Mouse (Mus musculus): ENCODE data around the gene Tet1. TPM values are rescaled to one million over a fixed set of nuclear protein-coding genes. Genes with fewer than 3 reads are reported as not detected.

Gene Tet1
- polyA plus RNA-seq, 1 experiment from 2014 or later = 28.7 TPM

DNA sequence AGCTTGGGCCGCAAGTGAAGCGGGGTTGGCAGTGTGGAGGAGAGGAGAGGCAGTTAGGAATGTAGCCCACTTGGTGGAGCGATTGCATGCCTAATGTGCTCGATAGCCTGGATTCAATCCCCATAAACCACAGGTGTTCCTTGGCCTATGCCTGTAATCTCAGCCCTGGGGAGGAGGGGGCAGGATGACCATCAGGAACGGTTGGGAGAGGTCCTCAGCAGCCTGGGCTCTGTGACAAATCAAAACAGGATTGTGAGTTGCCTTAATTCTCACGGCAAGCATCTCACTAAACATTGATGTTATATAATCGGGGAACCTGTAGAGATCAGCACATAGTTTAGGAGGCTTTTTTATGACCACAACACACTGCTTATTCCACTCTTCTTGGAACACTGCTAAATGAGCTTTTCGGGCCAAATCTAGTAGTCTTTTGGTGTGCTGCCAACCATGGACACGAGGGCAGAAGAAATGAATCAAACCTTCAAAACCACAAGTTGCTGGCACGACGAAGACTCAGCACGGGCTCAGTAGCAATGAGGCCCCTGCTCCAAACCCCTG, 61.6 kb downstream of the Tet1 start:
- H3K36me3 ChIP-seq = no peaks in the 10 kb centered on the region
- no peaks in the 10 kb centered on the region for H3K9me3 ChIP-seq (replicated peaks)
- no peak overlapping the region for H3K27ac ChIP-seq (ENCODE audit: poor library complexity, severe bottlenecking)
- H3K9ac ChIP-seq = no peak overlapping the region
- H3K4me3 ChIP-seq = no peak overlapping the region
- H3K27me3 ChIP-seq (replicated peaks) = no peaks in the 10 kb centered on the region
- 74% methylated on average over 12 of the region's 12 CpGs for WGBS
- no peak overlapping the region for H3K4me2 ChIP-seq
- no peak for ATAC-seq (ENCODE audit: insufficient number of reproducible peaks, low FRiP score)
- peaks cover 42% of the 10 kb centered on the region for H3K4me1 ChIP-seq (replicated peaks)

DNA sequence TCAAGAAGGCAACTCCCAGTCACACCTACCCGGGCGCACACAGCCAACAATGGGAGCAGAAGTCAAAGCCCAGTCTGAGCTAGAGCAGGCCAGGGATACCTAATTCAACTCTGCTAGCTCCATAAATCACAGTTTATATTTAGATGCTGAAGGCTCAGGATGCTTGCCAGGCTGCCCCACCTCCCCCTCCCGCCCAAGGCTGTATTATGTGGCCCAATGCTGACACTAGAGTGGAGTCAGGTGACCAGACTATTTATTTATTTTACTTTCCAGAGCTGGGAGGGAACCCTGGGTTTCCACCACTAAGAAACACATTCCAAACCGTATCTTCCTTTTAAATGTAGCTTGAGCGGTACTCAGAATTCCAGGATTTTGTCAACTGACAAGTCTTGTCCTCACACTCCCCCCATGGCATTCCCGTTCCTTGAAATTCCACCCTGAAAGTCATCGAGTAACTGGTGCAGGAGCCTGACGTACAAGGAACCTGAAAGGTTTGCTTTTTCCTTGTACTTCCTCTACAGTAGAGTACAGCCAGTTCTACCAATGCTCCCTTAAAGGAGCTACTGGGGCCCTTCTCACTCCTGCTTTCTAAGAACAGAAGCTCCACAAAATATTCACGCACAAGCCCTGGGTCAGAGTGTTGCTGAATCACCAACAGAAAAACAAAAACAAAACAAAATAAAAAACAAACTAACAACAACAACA, 64.9 kb downstream of the Tet1 start:
- peak overlapping the region; percentile 59 for H3K4me2 ChIP-seq
- no peaks in the 10 kb centered on the region for H3K27me3 ChIP-seq (replicated peaks)
- 0 out of 2 replicates have a peak overlapping the region, but pooled peaks have one; percentile 11 for H3K4me3 ChIP-seq
- no peaks in the 10 kb centered on the region for H3K9me3 ChIP-seq (replicated peaks)
- peak; percentile 81 for ATAC-seq (ENCODE audit: insufficient number of reproducible peaks, low FRiP score)
- H3K4me1 ChIP-seq (replicated peaks) = peaks cover 32% of the 10 kb centered on the region
- 21% methylated on average over 9 of the region's 9 CpGs for WGBS
- peak overlapping the region; percentile 85 for H3K27ac ChIP-seq (ENCODE audit: poor library complexity, severe bottlenecking)
- peak overlapping the region; percentile 52; the same call in 1 of the 2 replicates for H3K9ac ChIP-seq
- H3K36me3 ChIP-seq = peaks cover 13% of the 10 kb centered on the region

DNA sequence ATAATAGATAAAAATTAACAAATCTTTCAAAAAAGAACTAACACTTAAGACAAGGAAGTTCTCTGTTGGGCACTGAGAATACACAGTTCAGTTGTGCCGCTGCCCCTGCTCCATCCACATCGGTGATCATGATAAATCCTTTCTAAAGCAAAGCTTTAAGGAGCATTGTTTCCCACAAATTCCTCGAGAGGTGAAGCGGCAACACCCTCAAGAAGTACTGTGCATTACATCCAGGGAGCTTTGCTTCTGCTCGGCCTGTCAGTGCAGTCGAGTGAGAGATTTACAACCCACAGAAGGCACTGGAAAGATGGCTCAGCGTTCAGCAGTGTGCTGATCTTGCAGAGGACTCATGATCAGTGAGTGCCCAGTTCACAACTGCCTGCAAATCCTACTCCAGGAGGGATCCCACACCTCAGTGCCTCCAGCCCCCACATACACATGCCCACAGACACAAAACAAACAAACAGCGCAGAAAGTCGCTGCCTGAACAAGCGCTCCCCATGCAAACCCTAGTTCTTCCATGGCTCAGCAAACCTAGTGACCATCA, 66.8 kb downstream of the Tet1 start:
- Histone ChIP-seq H3K27me3 (replicated peaks) (no peaks in the 10 kb centered on the region), H3K9ac (no peak overlapping the region), H3K4me3 (no peak overlapping the region), H3K4me2 (no peak overlapping the region), H3K9me3 (replicated peaks) (no peaks in the 10 kb centered on the region), H3K4me1 (replicated peaks) (peaks cover 23% of the 10 kb centered on the region), H3K36me3 (peaks cover 33% of the 10 kb centered on the region), H3K27ac (ENCODE audit: poor library complexity, severe bottlenecking) (no peak overlapping the region)
- WGBS = 78% methylated on average over 10 of the region's 10 CpGs
- no peak for ATAC-seq (ENCODE audit: insufficient number of reproducible peaks, low FRiP score)

DNA sequence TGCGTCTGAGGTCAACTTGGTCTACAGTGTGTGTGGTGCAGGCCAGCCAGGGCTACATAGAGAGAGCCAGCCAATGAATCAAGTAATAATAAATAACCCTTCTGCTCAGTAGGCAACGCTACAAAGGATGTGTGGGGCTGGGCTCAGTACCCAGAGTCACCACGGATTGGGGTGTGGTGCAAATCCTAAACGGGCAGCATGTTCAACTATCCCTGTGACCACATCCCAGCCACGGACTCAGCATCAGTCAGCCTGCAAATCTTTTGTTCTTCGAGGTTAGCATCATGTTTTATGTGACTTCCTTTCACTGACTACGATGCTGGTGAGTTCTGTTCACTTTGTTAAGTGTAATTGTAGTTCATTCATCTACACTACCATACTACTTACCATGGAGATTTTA, 68.1 kb downstream of the Tet1 start:
- no peak for ATAC-seq (ENCODE audit: insufficient number of reproducible peaks, low FRiP score)
- H3K27me3 ChIP-seq (replicated peaks) = no peaks in the 10 kb centered on the region
- H3K4me1 ChIP-seq (replicated peaks) = peaks cover 22% of the 10 kb centered on the region
- no peak overlapping the region for H3K9ac ChIP-seq
- no peak overlapping the region for H3K4me2 ChIP-seq
- peaks cover 38% of the 10 kb centered on the region for H3K36me3 ChIP-seq
- H3K4me3 ChIP-seq = no peak overlapping the region
- no peaks in the 10 kb centered on the region for H3K9me3 ChIP-seq (replicated peaks)
- WGBS = 87% methylated on average over 7 of the region's 7 CpGs
- no peak overlapping the region for H3K27ac ChIP-seq (ENCODE audit: poor library complexity, severe bottlenecking)

DNA sequence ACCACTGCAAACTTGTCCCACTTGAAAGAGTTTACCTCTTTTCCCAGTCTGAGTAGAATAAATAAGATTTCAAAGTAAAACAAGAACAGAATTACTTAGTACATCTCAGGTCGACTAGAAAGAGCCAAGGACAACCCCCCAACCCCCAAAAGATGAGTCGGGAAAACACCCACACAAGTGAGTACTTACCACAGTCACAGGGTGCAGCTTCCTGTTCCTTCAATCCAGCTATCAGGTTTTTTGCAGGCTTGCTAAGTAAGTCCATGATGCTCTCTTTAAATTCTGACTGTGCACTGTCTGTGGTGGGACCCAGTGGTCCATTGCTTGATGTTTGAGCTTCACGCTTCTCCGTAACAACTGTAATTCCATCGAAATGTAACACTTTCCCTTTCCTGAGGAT, 70.8 kb downstream of the Tet1 start:
- H3K36me3 ChIP-seq = peaks cover 43% of the 10 kb centered on the region
- ATAC-seq (ENCODE audit: insufficient number of reproducible peaks, low FRiP score) = no peak

DNA sequence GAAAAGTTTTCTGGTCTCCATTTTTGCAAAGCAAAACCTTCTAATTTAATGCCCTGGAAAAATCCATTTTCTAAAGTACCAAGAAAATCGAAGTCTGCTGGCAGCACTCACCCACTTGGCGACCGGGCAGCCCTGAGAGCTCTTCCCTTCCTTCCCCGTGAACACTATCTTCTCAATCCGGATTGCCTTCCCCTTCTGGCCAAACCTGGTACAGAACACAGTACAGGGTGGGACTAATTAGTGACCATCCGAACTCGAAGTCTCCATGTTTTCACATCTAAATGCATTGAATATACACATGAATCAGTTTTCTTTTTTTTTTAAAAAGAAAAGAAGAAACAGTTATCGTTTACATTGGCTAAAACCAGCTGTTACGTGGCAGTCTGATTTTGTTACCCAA, 76.0 kb downstream of the Tet1 start:
- no peak for ATAC-seq (ENCODE audit: insufficient number of reproducible peaks, low FRiP score)
- Histone ChIP-seq H3K36me3 (peaks cover 37% of the 10 kb centered on the region), H3K27ac (ENCODE audit: poor library complexity, severe bottlenecking) (no peak overlapping the region), H3K4me1 (replicated peaks) (0 out of 2 replicates have a peak, but pooled peaks cover 5% of the 10 kb centered on the region), H3K9ac (no peak overlapping the region), H3K4me2 (no peak overlapping the region), H3K27me3 (replicated peaks) (no peaks in the 10 kb centered on the region), H3K9me3 (replicated peaks) (no peaks in the 10 kb centered on the region), H3K4me3 (no peak overlapping the region)
- 78% methylated on average over 9 of the region's 9 CpGs for WGBS

More for the DNA sequence above, 70.8 kb downstream of the Tet1 start:
- no peaks in the 10 kb centered on the region for H3K27me3 ChIP-seq (replicated peaks)
- peaks cover 6% of the 10 kb centered on the region for H3K4me1 ChIP-seq (replicated peaks)
- no peak overlapping the region for H3K9ac ChIP-seq
- H3K9me3 ChIP-seq (replicated peaks) = no peaks in the 10 kb centered on the region
- 83% methylated on average over 5 of the region's 5 CpGs for WGBS
- no peak overlapping the region for H3K4me2 ChIP-seq
- no peak overlapping the region for H3K4me3 ChIP-seq
- no peak overlapping the region for H3K27ac ChIP-seq (ENCODE audit: poor library complexity, severe bottlenecking)

DNA sequence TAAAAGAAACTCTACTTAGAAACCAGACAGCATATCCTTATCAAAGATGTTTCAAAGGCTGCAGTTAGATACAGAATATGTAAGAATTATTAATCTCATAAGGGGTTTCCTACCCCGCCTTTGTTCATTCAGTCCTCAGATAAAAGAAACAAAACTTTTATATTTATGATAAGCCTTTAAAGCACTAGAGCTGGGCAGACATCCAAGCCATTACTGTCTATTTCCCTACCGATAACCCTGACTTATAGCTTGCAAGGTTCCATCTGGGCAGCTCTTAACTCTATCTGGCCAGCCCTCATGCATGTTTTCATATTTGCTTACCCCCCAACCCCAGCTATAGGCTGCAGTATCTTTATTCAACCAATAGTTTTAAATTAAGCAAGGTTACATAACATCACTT, 77.2 kb downstream of the Tet1 start:
- 48% methylated on average over 2 of the region's 2 CpGs for WGBS
- no peak overlapping the region for H3K4me2 ChIP-seq
- peaks cover 31% of the 10 kb centered on the region for H3K36me3 ChIP-seq
- H3K9me3 ChIP-seq (replicated peaks) = no peaks in the 10 kb centered on the region
- H3K4me1 ChIP-seq (replicated peaks) = 0 out of 2 replicates have a peak, but pooled peaks cover 5% of the 10 kb centered on the region
- H3K27me3 ChIP-seq (replicated peaks) = no peaks in the 10 kb centered on the region
- H3K27ac ChIP-seq (ENCODE audit: poor library complexity, severe bottlenecking) = no peak overlapping the region
- no peak overlapping the region for H3K9ac ChIP-seq
- H3K4me3 ChIP-seq = no peak overlapping the region
- no peak for ATAC-seq (ENCODE audit: insufficient number of reproducible peaks, low FRiP score)

DNA sequence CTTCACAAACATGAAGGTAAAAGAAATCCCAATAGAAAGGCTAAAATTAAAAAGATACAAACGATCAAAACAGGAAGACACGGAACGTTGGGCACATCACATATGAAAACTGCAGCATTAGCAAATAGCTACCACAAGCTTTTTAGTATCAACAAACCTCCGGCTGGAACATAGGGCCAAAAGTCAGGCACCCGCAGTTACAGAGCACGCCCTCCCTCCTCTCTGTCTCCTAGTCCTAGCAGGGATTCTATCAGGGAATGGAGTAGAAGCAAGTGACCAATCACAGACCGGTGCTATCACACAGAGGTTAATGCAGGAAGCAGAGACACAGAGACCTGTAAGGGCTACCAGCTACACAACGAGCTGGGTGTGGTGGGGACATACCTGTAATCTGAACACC, 84.3 kb downstream of the Tet1 start:
- Histone ChIP-seq H3K27me3 (replicated peaks) (no peaks in the 10 kb centered on the region), H3K27ac (ENCODE audit: poor library complexity, severe bottlenecking) (no peak overlapping the region), H3K4me3 (no peak overlapping the region), H3K36me3 (peaks cover 32% of the 10 kb centered on the region), H3K4me2 (no peak overlapping the region), H3K9ac (no peak overlapping the region), H3K9me3 (replicated peaks) (no peaks in the 10 kb centered on the region), H3K4me1 (replicated peaks) (no peaks in the 10 kb centered on the region)
- 82% methylated on average over 8 of the region's 8 CpGs for WGBS
- ATAC-seq (ENCODE audit: insufficient number of reproducible peaks, low FRiP score) = no peak

DNA sequence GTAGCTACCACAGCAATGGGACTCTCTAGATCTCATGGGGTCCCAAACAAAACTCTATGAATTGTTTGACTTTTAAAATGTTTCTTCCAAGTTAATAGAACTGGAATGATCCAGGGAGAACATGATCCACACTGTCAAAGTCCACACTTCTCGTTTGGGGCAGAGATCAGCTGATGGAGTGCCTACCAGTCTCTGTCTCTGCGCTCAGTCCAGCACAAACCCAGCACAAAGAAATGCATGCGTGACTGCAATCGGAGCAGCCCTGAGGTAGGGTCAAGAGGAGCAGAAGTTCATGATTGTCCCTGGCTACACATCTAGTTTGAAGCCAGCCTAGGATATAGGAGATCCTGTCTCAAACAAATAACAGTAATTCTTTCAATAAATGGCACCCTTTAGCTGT, 85.4 kb downstream of the Tet1 start:
- peaks cover 39% of the 10 kb centered on the region for H3K36me3 ChIP-seq
- no peaks in the 10 kb centered on the region for H3K9me3 ChIP-seq (replicated peaks)
- no peak overlapping the region for H3K27ac ChIP-seq (ENCODE audit: poor library complexity, severe bottlenecking)
- no peak overlapping the region for H3K9ac ChIP-seq
- no peak overlapping the region for H3K4me2 ChIP-seq
- no peak for ATAC-seq (ENCODE audit: insufficient number of reproducible peaks, low FRiP score)
- no peak overlapping the region for H3K4me3 ChIP-seq
- H3K27me3 ChIP-seq (replicated peaks) = no peaks in the 10 kb centered on the region
- no peaks in the 10 kb centered on the region for H3K4me1 ChIP-seq (replicated peaks)
- 84% methylated on average over 4 of the region's 4 CpGs for WGBS

DNA sequence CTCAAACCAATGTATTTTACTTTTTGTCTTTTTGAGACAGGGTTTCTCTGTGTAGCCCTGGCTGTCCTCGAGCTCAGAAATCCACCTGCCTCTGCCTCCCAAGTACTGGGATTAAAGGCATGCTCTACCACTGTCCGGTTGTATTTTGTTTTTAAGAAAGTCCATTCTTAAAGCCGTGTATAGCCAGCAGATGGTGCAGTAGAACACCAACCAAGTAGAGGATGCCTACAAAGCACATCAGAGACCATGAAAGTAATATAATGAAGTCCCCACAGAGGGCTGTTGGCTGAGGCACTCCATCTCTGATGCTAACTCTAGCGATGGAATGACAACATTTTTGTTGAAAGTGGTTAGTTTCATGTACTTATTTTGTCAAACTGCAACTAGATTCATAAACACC, 98.8 kb downstream of the Tet1 start:
- Histone ChIP-seq H3K4me1 (replicated peaks) (no peaks in the 10 kb centered on the region), H3K4me3 (no peak overlapping the region), H3K36me3 (peaks cover 43% of the 10 kb centered on the region), H3K4me2 (no peak overlapping the region), H3K27ac (ENCODE audit: poor library complexity, severe bottlenecking) (no peak overlapping the region), H3K9ac (no peak overlapping the region), H3K27me3 (replicated peaks) (no peaks in the 10 kb centered on the region), H3K9me3 (replicated peaks) (no peaks in the 10 kb centered on the region)
- no peak for ATAC-seq (ENCODE audit: insufficient number of reproducible peaks, low FRiP score)
- 64% methylated on average over 4 of the region's 4 CpGs for WGBS

DNA sequence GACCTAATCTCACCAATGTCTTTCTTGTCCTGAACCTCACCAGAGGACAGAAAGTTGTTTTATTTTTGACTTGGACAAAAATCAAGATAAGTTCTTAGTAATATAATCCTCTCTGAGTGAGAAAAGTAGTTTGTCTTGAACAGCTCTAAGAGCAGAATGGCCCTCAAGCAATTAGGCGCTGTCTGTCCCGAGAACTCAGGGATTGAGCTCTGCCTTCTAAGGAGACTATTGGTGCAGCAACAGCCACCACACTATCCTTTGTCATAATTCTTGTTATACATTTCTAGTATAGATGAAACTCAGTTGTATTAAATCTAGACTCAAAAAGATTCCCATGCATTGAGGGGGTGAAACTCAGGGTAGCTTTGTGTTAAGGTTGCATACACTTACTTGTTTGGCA, 100.0 kb downstream of the Tet1 start:
- no peak for ATAC-seq (ENCODE audit: insufficient number of reproducible peaks, low FRiP score)
- no peaks in the 10 kb centered on the region for H3K27me3 ChIP-seq (replicated peaks)
- H3K4me1 ChIP-seq (replicated peaks) = no peaks in the 10 kb centered on the region
- no peak overlapping the region for H3K9ac ChIP-seq
- 92% methylated on average over 2 of the region's 2 CpGs for WGBS
- H3K27ac ChIP-seq (ENCODE audit: poor library complexity, severe bottlenecking) = no peak overlapping the region
- H3K4me3 ChIP-seq = no peak overlapping the region
- no peaks in the 10 kb centered on the region for H3K9me3 ChIP-seq (replicated peaks)
- no peak overlapping the region for H3K4me2 ChIP-seq
- peaks cover 31% of the 10 kb centered on the region for H3K36me3 ChIP-seq

All from heart, embryonic 12.5 days (tissue).